Mouse (Mus musculus): Measurements from ENCODE around the gene Cdh12. TPM values are rescaled to one million over a fixed set of nuclear protein-coding genes. Genes with fewer than 3 reads are reported as not detected.

Gene Cdh12
- total RNA-seq, 2 experiments from 2014 or later: 0.06 to 0.13 TPM

Small RNAs within 50 kb of the gene (microRNA-seq; reads per million reads assigned to microRNA genes)
- gene Gm27397 (ENCODE audit: borderline number of aligned reads in 2 of 2): 0 reads per million in 2 experiments

Other genes with a start within 250 kb of the Cdh12 start
- gene Acot10, start 217.5 kb downstream of the Cdh12 start, total RNA-seq (2021): not detected

Data from adrenal gland, adult 18-20 months (tissue).